Mouse (Mus musculus) neural tube, embryonic 12.5 days (tissue): ENCODE results near the gene Rft1. TPM values are rescaled to one million over a fixed set of nuclear protein-coding genes. Genes with fewer than 3 reads are reported as not detected.

Source experiments
- ATAC-seq: fragments of 200-750 bp; cut with Nextera tagmentation; 2 replicates; pipeline ENCODE4 v1.8.0; 2017; ENCODE audit warnings: low read depth, mild to moderate bottlenecking, moderate TSS enrichment, moderate library complexity; ENCODE audit not compliant: low FRiP score
- H3K27ac ChIP-seq: fragments of 300-500 bp; sonication (generic); 2 replicates; pipeline ENCODE4 v1.5.1; 2016
- H3K27me3 ChIP-seq: fragments of 300-500 bp; sonication (generic); replicated peaks from 2 replicates; pipeline ENCODE4 v1.6.1; 2016; ENCODE audit warnings: mild to moderate bottlenecking
- H3K36me3 ChIP-seq: fragments of 300-500 bp; sonication (generic); 2 replicates; pipeline ENCODE4 v1.6.1; 2016; ENCODE audit warnings: mild to moderate bottlenecking
- H3K4me1 ChIP-seq: fragments of 300-500 bp; sonication (generic); 2 replicates; pipeline ENCODE4 v1.6.1; 2016
- H3K4me2 ChIP-seq: fragments of 300-500 bp; sonication (generic); replicated peaks from 2 replicates; pipeline ENCODE4 v1.6.1; 2016; ENCODE audit warnings: mild to moderate bottlenecking
- H3K4me3 ChIP-seq: fragments of 300-500 bp; sonication (generic); 2 replicates; pipeline ENCODE4 v1.5.1; 2016
- H3K9ac ChIP-seq: fragments of 300-500 bp; sonication (generic); 2 replicates; pipeline ENCODE4 v1.6.1; 2016; ENCODE audit warnings: mild to moderate bottlenecking
- H3K9me3 ChIP-seq: fragments of 300-500 bp; sonication (generic); 2 replicates; pipeline ENCODE4 v1.6.1; 2016; ENCODE audit warnings: mild to moderate bottlenecking
- WGBS: fragments of 180-500 bp; shearing (Covaris S2); methylation state at CpG from one replicate; pipeline ENCODE4 v1.1.7; 2016; 5-methylcytosine and 5-hydroxymethylcytosine counted together
- polyA plus RNA-seq: library from polyadenylated mRNA; unstranded; fragments of >200 nt; fragmentation: Nextera tagmentation; extraction: Ambion mirVana; gene quantifications from 2 replicates; pipeline ENCODE4 v1.2.1, GENCODE M21; 2016

The Rft1 gene
- polyA plus RNA-seq, 1 experiment from 2014 or later, result 13.5 TPM

DNA sequence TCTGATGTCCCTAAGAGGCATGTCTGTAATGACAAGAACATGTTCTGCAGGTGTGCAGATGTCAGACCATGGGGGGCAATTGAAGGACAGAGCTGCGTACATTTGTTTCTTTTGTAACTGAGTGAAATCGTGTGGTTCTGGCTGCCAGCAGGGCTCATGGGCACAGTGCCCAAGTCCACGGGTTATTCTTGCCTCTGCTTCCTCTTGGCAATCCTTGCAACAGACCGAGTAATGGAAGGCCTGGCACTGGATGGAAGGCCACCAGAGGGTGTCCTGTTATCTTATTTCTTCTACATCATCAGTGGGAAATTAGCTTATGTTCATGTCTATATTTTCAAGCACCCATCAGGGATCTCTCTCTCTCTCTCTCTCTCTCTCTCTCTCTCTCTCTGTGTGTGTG lies 41.4 kb downstream of the Rft1 start:
- Histone ChIP-seq H3K4me1 (no peaks in the 10 kb centered on the region; the same call in 1 of the 2 replicates), H3K27me3 (no peaks in the 10 kb centered on the region), H3K4me3 (no peak overlapping the region), H3K9ac (no peak overlapping the region), H3K4me2 (no peak overlapping the region), H3K9me3 (no peaks in the 10 kb centered on the region), H3K27ac (no peak overlapping the region), H3K36me3 (no peaks in the 10 kb centered on the region; the same call in 1 of the 2 replicates)
- no peak for ATAC-seq
- 71% methylated on average over 4 of the region's 4 CpGs for WGBS

- 76% methylated on average over 15 of the region's 15 CpGs for WGBS
- Histone ChIP-seq H3K9me3 (no peaks in the 10 kb centered on the region), H3K27ac (no peak overlapping the region)
Observed at GRCm38 (mm10) chr14:30697407-30698052, 43.4 kb downstream of the Rft1 start.

GRCm38 (mm10) chr14:30699656-30700055 lies 45.5 kb downstream of the Rft1 start:
- H3K27me3 ChIP-seq, result no peaks in the 10 kb centered on the region
- H3K4me3 ChIP-seq, result no peak overlapping the region
- H3K36me3 ChIP-seq, result no peaks in the 10 kb centered on the region
- H3K4me2 ChIP-seq, result no peak overlapping the region
- no peak overlapping the region for H3K27ac ChIP-seq
- no peak overlapping the region for H3K9ac ChIP-seq
- H3K9me3 ChIP-seq, result no peaks in the 10 kb centered on the region
- 37% methylated on average over 8 of the region's 8 CpGs for WGBS
- ATAC-seq, result no peak
- no peaks in the 10 kb centered on the region; the same call in 1 of the 2 replicates for H3K4me1 ChIP-seq

More at GRCm38 (mm10) chr14:30697407-30698052, 43.4 kb downstream of the Rft1 start:
- Histone ChIP-seq H3K9ac (no peak overlapping the region), H3K4me1 (no peaks in the 10 kb centered on the region; the same call in 1 of the 2 replicates), H3K4me2 (no peak overlapping the region), H3K36me3 (no peaks in the 10 kb centered on the region), H3K27me3 (no peaks in the 10 kb centered on the region), H3K4me3 (no peak overlapping the region)
- ATAC-seq, result no peak

DNA sequence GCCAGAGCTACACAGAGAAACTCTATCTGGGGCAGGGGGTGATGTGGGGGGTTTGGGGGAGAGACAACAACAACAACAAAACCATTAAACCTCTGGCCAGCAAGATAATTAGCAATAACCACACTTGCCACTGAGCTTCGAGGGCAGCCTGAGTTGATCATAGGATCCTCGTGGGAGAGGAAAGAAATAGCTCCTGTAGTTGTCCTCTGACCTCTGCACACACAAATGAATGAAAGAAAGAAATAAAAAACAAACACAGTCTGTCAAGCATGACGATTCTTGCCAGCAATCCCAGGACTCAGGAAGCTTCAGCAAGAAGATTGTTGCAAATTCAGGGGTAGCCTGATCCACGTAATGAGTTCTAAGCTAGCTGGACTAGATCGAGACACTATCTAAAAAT lies 48.4 kb downstream of the Rft1 start:
- no peaks in the 10 kb centered on the region for H3K36me3 ChIP-seq
- H3K9ac ChIP-seq, result no peak overlapping the region
- no peak overlapping the region for H3K4me3 ChIP-seq
- no peak overlapping the region for H3K27ac ChIP-seq
- H3K4me1 ChIP-seq, result no peaks in the 10 kb centered on the region; the same call in 1 of the 2 replicates
- WGBS, result 54% methylated on average over 5 of the region's 5 CpGs
- H3K27me3 ChIP-seq, result no peaks in the 10 kb centered on the region
- ATAC-seq, result no peak
- H3K4me2 ChIP-seq, result no peak overlapping the region
- H3K9me3 ChIP-seq, result no peaks in the 10 kb centered on the region

GRCm38 (mm10) chr14:30703079-30703478 lies 48.9 kb downstream of the Rft1 start:
- Histone ChIP-seq H3K4me3 (no peak overlapping the region), H3K36me3 (no peaks in the 10 kb centered on the region), H3K4me1 (no peaks in the 10 kb centered on the region), H3K9ac (no peak overlapping the region), H3K27me3 (no peaks in the 10 kb centered on the region), H3K4me2 (no peak overlapping the region), H3K27ac (no peak overlapping the region), H3K9me3 (no peaks in the 10 kb centered on the region)
- no peak for ATAC-seq
- whole genome bisulfite sequencing, result 87% methylated on average over 5 of the region's 5 CpGs

DNA sequence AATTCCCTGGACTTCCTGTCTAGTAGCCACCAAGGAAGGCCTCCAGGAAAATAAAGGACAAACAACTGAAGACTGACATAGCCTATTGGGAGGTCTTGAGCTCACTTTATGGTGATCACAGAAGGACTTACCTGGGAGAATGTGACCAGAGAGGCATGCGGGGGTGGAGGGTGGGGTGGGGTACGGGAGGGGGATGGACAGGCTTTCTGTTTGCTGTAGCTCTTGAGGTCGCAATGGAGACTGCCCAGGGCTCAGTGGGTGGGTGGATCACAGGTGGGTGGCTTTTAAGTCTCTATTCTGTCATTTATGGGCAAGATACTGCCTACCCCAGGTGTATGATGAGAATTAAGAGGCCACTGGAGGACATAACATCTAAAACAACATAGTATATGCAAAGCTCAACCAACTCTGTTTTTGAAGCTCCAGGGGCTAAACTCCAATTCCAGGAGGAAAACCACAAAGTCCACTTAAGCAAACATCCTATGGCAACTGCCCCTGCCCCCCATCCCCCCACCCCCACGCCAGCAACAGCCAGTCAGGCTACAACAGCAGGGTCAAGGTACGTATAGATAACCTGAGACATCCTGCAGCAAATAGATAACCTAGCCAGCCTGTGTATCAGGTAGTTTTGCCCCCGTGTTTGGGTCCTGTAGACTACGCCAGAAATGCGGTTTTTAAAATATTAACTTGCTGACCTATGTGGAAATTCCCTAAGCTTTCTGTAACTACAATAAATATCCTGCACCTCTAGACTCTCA lies 50.1 kb downstream of the Rft1 start:
- Histone ChIP-seq H3K4me1 (no peaks in the 10 kb centered on the region), H3K9ac (no peak overlapping the region), H3K4me2 (no peak overlapping the region), H3K4me3 (no peak overlapping the region), H3K27ac (no peak overlapping the region), H3K9me3 (no peaks in the 10 kb centered on the region), H3K36me3 (no peaks in the 10 kb centered on the region), H3K27me3 (no peaks in the 10 kb centered on the region)
- ATAC-seq, result no peak
- WGBS, result 84% methylated on average over 8 of the region's 8 CpGs

DNA sequence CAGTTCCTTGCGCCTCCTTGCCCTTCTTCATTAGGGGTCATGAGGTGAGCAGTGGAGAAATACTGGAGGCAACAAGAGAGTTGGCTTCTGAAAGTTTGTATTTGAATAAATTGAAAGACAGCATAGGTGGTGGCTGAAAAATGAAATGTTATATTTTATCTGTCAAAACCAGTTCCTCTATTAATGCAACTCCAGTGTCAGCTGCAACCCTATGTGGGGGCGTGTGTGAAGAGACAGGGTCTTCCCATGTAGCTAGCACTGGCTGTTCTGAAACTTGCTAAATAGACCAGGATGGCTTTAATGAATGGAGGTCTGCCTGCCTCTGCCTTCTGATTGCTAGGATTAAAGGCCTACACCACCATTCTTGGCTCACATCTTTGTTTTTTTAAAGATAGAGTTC lies 57.7 kb downstream of the Rft1 start:
- Histone ChIP-seq H3K9ac (no peak overlapping the region), H3K27me3 (0 out of 2 replicates have a peak, but pooled peaks cover 4% of the 10 kb centered on the region), H3K4me3 (no peak overlapping the region), H3K4me2 (no peak overlapping the region), H3K9me3 (no peaks in the 10 kb centered on the region), H3K4me1 (peaks cover 1% of the 10 kb centered on the region; the same call in 1 of the 2 replicates), H3K27ac (no peak overlapping the region), H3K36me3 (no peaks in the 10 kb centered on the region)
- no peak for ATAC-seq
- 99% methylated on average over 2 of the region's 2 CpGs for WGBS

DNA sequence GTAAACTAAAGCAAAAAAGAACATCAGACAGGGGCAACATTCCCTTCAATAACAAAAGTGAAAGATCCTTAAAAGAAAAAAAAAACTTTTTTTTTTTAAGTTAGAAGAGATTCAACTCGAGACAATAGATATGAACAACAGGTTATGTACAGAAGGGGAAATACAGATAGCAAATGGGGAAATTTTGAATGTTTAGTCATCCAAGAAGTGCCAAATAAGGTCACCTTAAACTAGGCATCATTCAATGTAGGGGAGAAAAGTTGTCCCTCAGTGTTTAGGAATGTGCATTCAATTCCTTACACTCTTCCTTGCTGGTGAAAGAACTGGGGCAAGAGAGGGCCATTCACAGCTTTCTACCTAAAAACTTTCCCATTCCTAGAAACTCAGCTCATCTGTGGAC lies 59.6 kb downstream of the Rft1 start:
- no peak overlapping the region for H3K4me2 ChIP-seq
- H3K27ac ChIP-seq, result no peak overlapping the region
- no peak overlapping the region for H3K9ac ChIP-seq
- no peaks in the 10 kb centered on the region for H3K36me3 ChIP-seq
- peaks cover 7% of the 10 kb centered on the region; the same call in 1 of the 2 replicates for H3K4me1 ChIP-seq
- no peak overlapping the region for H3K4me3 ChIP-seq
- ATAC-seq, result no peak
- H3K27me3 ChIP-seq, result 0 out of 2 replicates have a peak, but pooled peaks cover 4% of the 10 kb centered on the region
- H3K9me3 ChIP-seq, result no peaks in the 10 kb centered on the region
- WGBS, result 84% methylated on average over 1 of the region's 1 CpGs

GRCm38 (mm10) chr14:30714799-30715617 lies 60.8 kb downstream of the Rft1 start, which contains the start of gene Sfmbt1:
TSS of gene Sfmbt1 (plus strand) at chr14:30714849.
- H3K9ac ChIP-seq, result peak within 1 kb of the TSS; percentile 92
- H3K4me3 ChIP-seq, result peak within 1 kb of the TSS; percentile 96
- peak; percentile 74 for ATAC-seq
- peak within 1 kb of the TSS; percentile 86 for H3K27ac ChIP-seq
- H3K9me3 ChIP-seq, result no peaks in the 10 kb centered on the region
- H3K4me1 ChIP-seq, result peaks cover 7% of the 10 kb centered on the region; the same call in 1 of the 2 replicates
- WGBS, result 2% methylated on average over 87 of the region's 87 CpGs
- H3K36me3 ChIP-seq, result no peaks in the 10 kb centered on the region
- peak within 1 kb of the TSS; percentile 82 for H3K4me2 ChIP-seq
- 0 out of 2 replicates have a peak, but pooled peaks cover 4% of the 10 kb centered on the region for H3K27me3 ChIP-seq

GRCm38 (mm10) chr14:30715618-30716050 lies 61.5 kb downstream of the Rft1 start:
- Histone ChIP-seq H3K4me3 (peak overlapping the region; percentile 96), H3K4me1 (peaks cover 7% of the 10 kb centered on the region; the same call in 1 of the 2 replicates), H3K27me3 (0 out of 2 replicates have a peak, but pooled peaks cover 4% of the 10 kb centered on the region), H3K27ac (peak overlapping the region; percentile 86), H3K9ac (peak overlapping the region; percentile 92), H3K9me3 (no peaks in the 10 kb centered on the region), H3K36me3 (no peaks in the 10 kb centered on the region), H3K4me2 (peak overlapping the region; percentile 82)
- under 1% methylated on average over 53 of the region's 68 CpGs for WGBS
- peak; percentile 89 for ATAC-seq

DNA sequence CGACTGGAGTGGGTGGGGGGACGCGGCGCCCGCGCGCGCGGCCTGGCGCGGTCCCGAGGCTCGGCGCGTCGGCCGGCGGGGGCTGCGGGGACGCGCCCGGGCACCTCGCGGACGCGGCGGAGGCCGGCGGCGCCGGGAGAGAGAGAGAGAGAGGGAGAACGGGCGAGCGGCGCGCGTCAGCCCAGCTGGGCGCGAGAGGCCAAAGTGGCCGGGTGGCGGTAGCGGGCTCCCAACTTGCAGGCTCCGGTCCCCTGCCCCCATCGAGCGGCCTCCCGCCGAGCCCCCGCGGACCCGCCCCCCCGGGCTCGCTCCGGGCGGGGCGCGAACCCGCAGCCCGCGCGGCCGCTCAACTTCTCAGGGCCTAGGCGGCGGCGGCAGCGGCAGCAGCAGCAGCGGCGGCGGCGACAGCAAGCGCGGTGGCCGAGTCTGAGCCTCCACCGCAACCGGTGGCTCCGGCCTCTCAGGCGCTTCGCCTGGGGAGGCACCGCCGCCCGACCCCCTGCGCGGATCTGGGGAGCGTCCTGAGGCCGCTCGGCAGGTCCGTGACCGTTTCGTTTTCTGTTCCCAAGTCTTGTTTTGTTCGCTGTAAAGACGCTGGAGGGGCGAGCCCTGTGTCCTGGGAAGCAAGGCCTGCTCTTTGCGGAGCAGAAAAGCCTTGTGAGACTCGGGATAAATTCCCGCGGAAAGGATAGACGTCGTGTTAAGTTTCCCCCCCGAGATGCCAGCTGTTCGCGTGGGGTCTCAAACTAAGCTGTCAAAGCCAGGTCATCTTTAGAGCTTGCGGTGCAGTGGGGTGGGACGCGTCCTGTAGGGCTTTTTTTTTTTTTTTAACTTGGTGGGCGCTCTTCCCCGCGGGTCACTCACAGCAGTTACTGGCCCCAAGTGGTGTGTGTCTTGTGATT lies 62.1 kb downstream of the Rft1 start:
- WGBS, result under 1% methylated on average over 92 of the region's 106 CpGs
- ATAC-seq, result peak; percentile 30

More for the DNA sequence above, 62.1 kb downstream of the Rft1 start:
- Histone ChIP-seq H3K27ac (peak overlapping the region; percentile 86), H3K9ac (peak overlapping the region; percentile 92), H3K4me3 (peak overlapping the region; percentile 96), H3K9me3 (no peaks in the 10 kb centered on the region), H3K4me2 (peak overlapping the region; percentile 82), H3K4me1 (peaks cover 7% of the 10 kb centered on the region; the same call in 1 of the 2 replicates), H3K27me3 (0 out of 2 replicates have a peak, but pooled peaks cover 4% of the 10 kb centered on the region), H3K36me3 (no peaks in the 10 kb centered on the region)
